Mouse (Mus musculus) G1E (cell line): Measurements from ENCODE around the gene Galntl5. TPM values are rescaled to one million over a fixed set of nuclear protein-coding genes. Genes with fewer than 3 reads are reported as not detected.
"Not testable (repeated sequence)": the region's sequence is repeated elsewhere in the genome, so short reads cannot be mapped to it uniquely, and the experiment has no call there.

Experiments used
- ATAC-seq: 2 replicates; pipeline ENCODE4 v1.8.0; 2016; ENCODE audit warnings: mild to moderate bottlenecking; ENCODE audit not compliant: insufficient number of reproducible peaks, poor library complexity, low FRiP score, severe bottlenecking; ENCODE audit errors: extremely low read depth
- DNase-seq: peaks from one replicate; pipeline ENCODE4 v3.0.0; 2012; ENCODE audit warnings: low spot score
- H3K27me3 ChIP-seq: 2 replicates; pipeline ENCODE4 v1.6.1; 2012; ENCODE audit warnings: mild to moderate bottlenecking, low read length, inconsistent platforms; ENCODE audit not compliant: insufficient read depth
- H3K36me3 ChIP-seq: replicated peaks from 2 replicates; pipeline ENCODE3; 2012; ENCODE audit warnings: mild to moderate bottlenecking, inconsistent platforms
- H3K4me1 ChIP-seq: 2 replicates; pipeline ENCODE4 v1.6.1; 2012; ENCODE audit warnings: low read depth, low read length, inconsistent platforms, mixed read lengths; ENCODE audit not compliant: insufficient read depth
- H3K4me3 ChIP-seq: 2 replicates; pipeline ENCODE4 v1.5.1; 2012; ENCODE audit warnings: low read depth, mild to moderate bottlenecking, inconsistent platforms, low read length, moderate library complexity, mixed read lengths
- H3K9me3 ChIP-seq: replicated peaks from 2 replicates; pipeline ENCODE4 v1.6.1; 2012; ENCODE audit warnings: inconsistent platforms
- CTCF ChIP-seq: IDR thresholded peaks from 2 replicates; pipeline ENCODE4 v1.5.1; 2012; ENCODE audit warnings: low read depth, low read length, inconsistent platforms, mixed read lengths
- GATA1 ChIP-seq: IDR thresholded peaks from 2 replicates; pipeline ENCODE4 v1.6.1; 2012; ENCODE audit warnings: borderline replicate concordance, low read length, inconsistent platforms, mixed read lengths
- GATA2 ChIP-seq: IDR thresholded peaks from 2 replicates; pipeline ENCODE4 v1.6.1; 2012; ENCODE audit warnings: low read depth, low read length, inconsistent platforms, borderline replicate concordance
- POLR2AphosphoS5 ChIP-seq: IDR thresholded peaks from 2 replicates; pipeline ENCODE4 v1.6.1; 2012; ENCODE audit warnings: low read depth, low read length, inconsistent platforms; ENCODE audit not compliant: insufficient replicate concordance
- TAL1 ChIP-seq: conservative IDR thresholded peaks from 2 replicates; pipeline ENCODE4 v1.6.1; 2012; ENCODE audit warnings: low read depth, low read length, inconsistent platforms, mixed read lengths
- polyA plus RNA-seq: library from polyadenylated mRNA; stranded (reverse); fragments of >175 nt; gene quantifications from 2 replicates; pipeline ENCODE4 v1.2.3, GENCODE M21; 2012
- total RNA-seq, 2 experiments: library from RNA; stranded (forward) in 1 of 2; stranded (reverse) in 1 of 2; fragments of 200-1000 nt in 1 of 2; fragments of >200 nt in 1 of 2; fragmentation: Nextera tagmentation in 1 of 2; gene quantifications; 2 replicates each; pipeline ENCODE4 v1.2.3; 2014 to 2017

Gene Galntl5
- total and polyA plus RNA-seq, 3 experiments = not detected

GRCm38 (mm10) chr5:25222752-25223702 is 41.8 kb downstream of the Galntl5 start, which contains the start of gene E130116L18Rik:
TSS of gene E130116L18Rik (minus strand) at chr5:25223153.
- no peaks in the 10 kb centered on the region for H3K36me3 ChIP-seq
- H3K4me3 ChIP-seq = no peak within 1 kb of the TSS
- no peak for ATAC-seq
- peaks cover 4% of the 10 kb centered on the region; the same call in 1 of the 2 replicates for H3K9me3 ChIP-seq
- DNase-seq = no peak
- no peaks in the 10 kb centered on the region for H3K4me1 ChIP-seq
- H3K27me3 ChIP-seq = peaks cover under 1% of the 10 kb centered on the region
- TF ChIP-seq TAL1 = no peak
- TF ChIP-seq GATA2 = no peak
- no peak for TF ChIP-seq POLR2AphosphoS5
- TF ChIP-seq GATA1 = no peak
- TF ChIP-seq CTCF = no peak

GRCm38 (mm10) chr5:25224377-25224776 is 43.1 kb downstream of the Galntl5 start:
- not testable (repeated sequence) for H3K9me3 ChIP-seq, H3K36me3 ChIP-seq, ATAC-seq, DNase-seq, H3K4me1 ChIP-seq, H3K4me3 ChIP-seq, H3K27me3 ChIP-seq

- Histone ChIP-seq H3K36me3 (no peaks in the 10 kb centered on the region), H3K9me3 (no peaks in the 10 kb centered on the region)
- no peak for DNase-seq
Measured at GRCm38 (mm10) chr5:25243101-25243500, 61.8 kb downstream of the Galntl5 start.

GRCm38 (mm10) chr5:25245806-25246472 is 64.7 kb downstream of the Galntl5 start:
- no peaks in the 10 kb centered on the region for H3K4me1 ChIP-seq
- H3K4me3 ChIP-seq = no peak overlapping the region
- H3K36me3 ChIP-seq = no peaks in the 10 kb centered on the region
- TF ChIP-seq GATA2 (no peak), CTCF (no peak), POLR2AphosphoS5 (no peak), TAL1 (no peak), GATA1 (no peak)
- DNase-seq = no peak
- no peak for ATAC-seq
- H3K9me3 ChIP-seq = no peaks in the 10 kb centered on the region
- peaks cover 11% of the 10 kb centered on the region for H3K27me3 ChIP-seq

More at GRCm38 (mm10) chr5:25243101-25243500, 61.8 kb downstream of the Galntl5 start:
- H3K4me1 ChIP-seq = no peaks in the 10 kb centered on the region
- ATAC-seq = no peak
- H3K27me3 ChIP-seq = 0 out of 2 replicates have a peak, but pooled peaks cover 3% of the 10 kb centered on the region
- H3K4me3 ChIP-seq = no peak overlapping the region
- TF ChIP-seq POLR2AphosphoS5 = no peak
- TF ChIP-seq GATA1 = no peak
- no peak for TF ChIP-seq TAL1
- no peak for TF ChIP-seq CTCF
- TF ChIP-seq GATA2 = no peak

GRCm38 (mm10) chr5:25246473-25246865 is 65.2 kb downstream of the Galntl5 start:
- no peak overlapping the region for H3K4me3 ChIP-seq
- no peaks in the 10 kb centered on the region for H3K4me1 ChIP-seq
- H3K27me3 ChIP-seq = peaks cover 14% of the 10 kb centered on the region
- no peaks in the 10 kb centered on the region for H3K9me3 ChIP-seq
- TF ChIP-seq CTCF = no peak
- TF ChIP-seq TAL1 = no peak
- no peak for TF ChIP-seq GATA2
- no peak for TF ChIP-seq GATA1
- TF ChIP-seq POLR2AphosphoS5 = no peak
- no peak for DNase-seq
- H3K36me3 ChIP-seq = no peaks in the 10 kb centered on the region
- ATAC-seq = no peak

- Histone ChIP-seq H3K9me3 (no peaks in the 10 kb centered on the region), H3K4me1 (no peaks in the 10 kb centered on the region), H3K27me3 (peaks cover 14% of the 10 kb centered on the region), H3K36me3 (no peaks in the 10 kb centered on the region), H3K4me3 (no peak overlapping the region)
- ATAC-seq = no peak
- no peak for TF ChIP-seq POLR2AphosphoS5
- no peak for DNase-seq
Measured at GRCm38 (mm10) chr5:25247036-25247435, 65.8 kb downstream of the Galntl5 start.

- no peak overlapping the region for H3K4me3 ChIP-seq
- TF ChIP-seq GATA1 = no peak
- no peak for TF ChIP-seq TAL1
- no peak for TF ChIP-seq POLR2AphosphoS5
- TF ChIP-seq CTCF = no peak
- TF ChIP-seq GATA2 = no peak
- peaks cover 23% of the 10 kb centered on the region for H3K27me3 ChIP-seq
- no peak for ATAC-seq
- no peaks in the 10 kb centered on the region for H3K4me1 ChIP-seq
- no peak for DNase-seq
- no peaks in the 10 kb centered on the region for H3K9me3 ChIP-seq
- no peaks in the 10 kb centered on the region for H3K36me3 ChIP-seq
Measured at GRCm38 (mm10) chr5:25252423-25252822, 71.2 kb downstream of the Galntl5 start.
